In genomic region chr1:91297799-91298744, GRCm38 (mm10) we compare ENCODE assay signal across 8 mouse cellular contexts. TPM values are rescaled to one million over a fixed set of nuclear protein-coding genes. Genes with fewer than 3 reads are reported as not detected.
A peak's percentile ranks its signal among the peaks of the same experiment; 100 is the strongest.
DNase-seq lines count a peak whose midpoint lies in the region; ATAC-seq and TF ChIP-seq lines count a peak whose summit lies in the region.

Scly (plus strand) TSS chr1:91298338.

- no peak for TF ChIP-seq RAD21 in CH12.LX (IDR thresholded peaks at IDR 0.05; ENCODE audit: low read depth, low read length)

- TF ChIP-seq CTCF in CH12.LX (conservative IDR thresholded peaks at IDR 0.05 in 1 of 2, IDR thresholded peaks at IDR 0.05 in 1 of 2; ENCODE audit: low read depth in 2 of 2, low read length in 2 of 2): no peak
- TF ChIP-seq CTCF in heart, postnatal 0 days (IDR thresholded peaks at IDR 0.05; ENCODE audit: low read depth): no peak
- no peak for TF ChIP-seq CTCF in testis, adult 2 months (IDR thresholded peaks at IDR 0.05; ENCODE audit: control insufficient read depth, insufficient read depth, insufficient replicate concordance, low read depth, low read length)

- peak within 1 kb of the TSS; percentile 96 for H3K9ac ChIP-seq in CH12.LX (ENCODE audit: insufficient read depth, low read depth)
- peak within 1 kb of the TSS; percentile 78 for H3K9ac ChIP-seq in forebrain, embryonic 12.5 days
- H3K9ac ChIP-seq in heart, postnatal 0 days (replicated peaks; ENCODE audit: low read depth, low read length): peak within 1 kb of the TSS; percentile 70
- peak within 1 kb of the TSS; percentile 92 for H3K9ac ChIP-seq in liver, embryonic 16.5 days (ENCODE audit: low read depth, low read length)
- H3K9ac ChIP-seq in neural tube, embryonic 13.5 days: peak within 1 kb of the TSS; percentile 83

- peak within 1 kb of the TSS; percentile 86 for H3K27ac ChIP-seq in CH12.LX (ENCODE audit: insufficient read depth, low read depth)
- H3K27ac ChIP-seq in forebrain, embryonic 12.5 days: peak within 1 kb of the TSS; percentile 14; the same call in 1 of the 2 replicates
- peak within 1 kb of the TSS; percentile 41 for H3K27ac ChIP-seq in heart, postnatal 0 days (ENCODE audit: low read depth)
- H3K27ac ChIP-seq in liver, embryonic 16.5 days (ENCODE audit: low read length): peak within 1 kb of the TSS; percentile 52
- H3K27ac ChIP-seq in neural tube, embryonic 13.5 days (replicated peaks): no peak within 1 kb of the TSS
- peak within 1 kb of the TSS; percentile 41 for H3K27ac ChIP-seq in testis, adult 2 months (ENCODE audit: control insufficient read depth, insufficient read depth, low read depth, low read length)

- DNase-seq in CH12.LX (ENCODE audit: extremely low read depth): peak; percentile 89
- peak; percentile 95 for DNase-seq in c-Kit-positive CD71-positive TER-119-positive erythroid progenitor cells, embryonic 14.5 days (ENCODE audit: low spot score)
- peak; percentile 89 for DNase-seq in heart, postnatal 0 days (ENCODE audit: low spot score)
- peak; percentile 93 to 96 for DNase-seq in kidney, postnatal 4 days

- TF ChIP-seq EP300 in CH12.LX (IDR thresholded peaks at IDR 0.05; ENCODE audit: low read length): no peak
- TF ChIP-seq EP300 in heart, postnatal 0 days (IDR thresholded peaks at IDR 0.05; ENCODE audit: low read depth): no peak

- H3K27me3 ChIP-seq in CH12.LX (replicated peaks): no peaks in the 10 kb centered on the region
- no peaks in the 10 kb centered on the region for H3K27me3 ChIP-seq in forebrain, embryonic 12.5 days
- H3K27me3 ChIP-seq in heart, postnatal 0 days (ENCODE audit: control insufficient read depth, insufficient read depth, low read length): no peaks in the 10 kb centered on the region
- no peaks in the 10 kb centered on the region for H3K27me3 ChIP-seq in liver, embryonic 16.5 days (ENCODE audit: control insufficient read depth, insufficient read depth, low read depth, low read length)
- no peaks in the 10 kb centered on the region for H3K27me3 ChIP-seq in neural tube, embryonic 13.5 days
- no peaks in the 10 kb centered on the region for H3K27me3 ChIP-seq in testis, adult 2 months (ENCODE audit: control insufficient read depth, insufficient read depth, low read length)

- H3K4me2 ChIP-seq in CH12.LX (ENCODE audit: insufficient read depth, low read depth, poor library complexity, severe bottlenecking): peak within 1 kb of the TSS; percentile 94
- peak within 1 kb of the TSS; percentile 76 for H3K4me2 ChIP-seq in forebrain, embryonic 12.5 days
- peak within 1 kb of the TSS; percentile 91 for H3K4me2 ChIP-seq in heart, postnatal 0 days (ENCODE audit: low read depth, low read length)
- H3K4me2 ChIP-seq in liver, embryonic 16.5 days (ENCODE audit: low read depth, low read length): peak within 1 kb of the TSS; percentile 92
- peak within 1 kb of the TSS; percentile 70 for H3K4me2 ChIP-seq in neural tube, embryonic 13.5 days

- under 1% methylated on average over 63 of the region's 65 CpGs for WGBS in forebrain, embryonic 12.5 days
- WGBS in heart, postnatal 0 days: under 1% methylated on average over 64 of the region's 65 CpGs
- WGBS in liver, embryonic 16.5 days (ENCODE audit: insufficient replicate concordance): under 1% methylated on average over 63 of the region's 65 CpGs
- under 1% methylated on average over 59 of the region's 65 CpGs for WGBS in neural tube, embryonic 13.5 days

- peaks cover 17 to 47% of the 10 kb centered on the region in 2 experiments for H3K36me3 ChIP-seq in CH12.LX (replicated peaks in 1 of 2; ENCODE audit: control insufficient read depth in 1 of 2, insufficient read depth in 1 of 2, low read length in 1 of 2)
- 0 out of 2 replicates have a peak, but pooled peaks cover under 1% of the 10 kb centered on the region for H3K36me3 ChIP-seq in forebrain, embryonic 12.5 days (replicated peaks)
- H3K36me3 ChIP-seq in heart, postnatal 0 days (replicated peaks; ENCODE audit: control insufficient read depth, insufficient read depth, low read length): peaks cover 12% of the 10 kb centered on the region
- no peaks in the 10 kb centered on the region; the same call in 1 of the 2 replicates for H3K36me3 ChIP-seq in liver, embryonic 16.5 days (ENCODE audit: control insufficient read depth, insufficient read depth)
- peaks cover under 1% of the 10 kb centered on the region; the same call in 1 of the 2 replicates for H3K36me3 ChIP-seq in neural tube, embryonic 13.5 days
- no peaks in the 10 kb centered on the region for H3K36me3 ChIP-seq in testis, adult 2 months (ENCODE audit: control insufficient read depth, insufficient read depth, low read length)

- peak; percentile 83 for TF ChIP-seq POLR2A in CH12.LX (IDR thresholded peaks at IDR 0.05; ENCODE audit: low read depth, low read length)
- TF ChIP-seq POLR2A in testis, adult 2 months (IDR thresholded peaks at IDR 0.05; ENCODE audit: control insufficient read depth, low read depth, low read length): peak; percentile 31

- H3K4me1 ChIP-seq in CH12.LX (ENCODE audit: control insufficient read depth in 1 of 2, insufficient read depth in 2 of 2): peaks cover 5 to 38% of the 10 kb centered on the region in 2 experiments
- H3K4me1 ChIP-seq in forebrain, embryonic 12.5 days: peaks cover 7% of the 10 kb centered on the region
- peaks cover 8% of the 10 kb centered on the region for H3K4me1 ChIP-seq in heart, postnatal 0 days (ENCODE audit: control insufficient read depth, insufficient read depth)
- peaks cover 28% of the 10 kb centered on the region for H3K4me1 ChIP-seq in liver, embryonic 16.5 days (ENCODE audit: control insufficient read depth, low read depth, low read length)
- peaks cover 18% of the 10 kb centered on the region for H3K4me1 ChIP-seq in neural tube, embryonic 13.5 days (replicated peaks)
- H3K4me1 ChIP-seq in testis, adult 2 months (ENCODE audit: control insufficient read depth, insufficient read depth, low read length): peaks cover 9% of the 10 kb centered on the region

- H3K9me3 ChIP-seq in CH12.LX (replicated peaks; ENCODE audit: low read length): no peaks in the 10 kb centered on the region
- H3K9me3 ChIP-seq in forebrain, embryonic 12.5 days: no peaks in the 10 kb centered on the region
- no peaks in the 10 kb centered on the region for H3K9me3 ChIP-seq in heart, postnatal 0 days (replicated peaks; ENCODE audit: control insufficient read depth, low read length)
- H3K9me3 ChIP-seq in liver, embryonic 16.5 days (replicated peaks; ENCODE audit: control insufficient read depth, low read length): no peaks in the 10 kb centered on the region
- H3K9me3 ChIP-seq in neural tube, embryonic 13.5 days: no peaks in the 10 kb centered on the region

- dilution Hi-C loops in CH12.LX (cut with MboI; ENCODE audit: extremely low pct_ligation_motif_present, extremely low pct_unique_long_range_greater_than_20kb, low sequenced_read_pairs): no loop called here

- ATAC-seq in forebrain, embryonic 12.5 days (ENCODE audit: low FRiP score): peak; percentile 99
- ATAC-seq in heart, postnatal 0 days (ENCODE audit: insufficient read depth, low read depth): peak; percentile 99
- ATAC-seq in liver, embryonic 16.5 days (ENCODE audit: low read depth): peak; percentile 100
- peak; percentile 98 for ATAC-seq in neural tube, embryonic 13.5 days (ENCODE audit: low read depth)

- H3K4me3 ChIP-seq in CH12.LX (replicated peaks in 1 of 3; ENCODE audit: low read depth in 2 of 3, low read length in 2 of 3, poor library complexity in 1 of 3): peak within 1 kb of the TSS; percentile 66 to 97 (median 77)
- H3K4me3 ChIP-seq in forebrain, embryonic 12.5 days (replicated peaks): peak within 1 kb of the TSS; percentile 84
- H3K4me3 ChIP-seq in heart, postnatal 0 days (ENCODE audit: low read depth, low read length): peak within 1 kb of the TSS; percentile 90
- peak within 1 kb of the TSS; percentile 92 for H3K4me3 ChIP-seq in liver, embryonic 16.5 days (ENCODE audit: low read depth, low read length)
- peak within 1 kb of the TSS; percentile 62 for H3K4me3 ChIP-seq in neural tube, embryonic 13.5 days
- H3K4me3 ChIP-seq in testis, adult 2 months (ENCODE audit: control insufficient read depth, low read depth, low read length): peak within 1 kb of the TSS; percentile 98

- in situ Hi-C loops in CH12.LX (cut with MboI; ENCODE audit: low pct_ligation_motif_present, low pct_unique_long_range_greater_than_20kb, low sequenced_read_pairs): no loop called here

- H3K79me2 ChIP-seq in CH12.LX (replicated peaks; ENCODE audit: control insufficient read depth, extremely low read depth, insufficient read depth, poor library complexity, severe bottlenecking): peaks cover 5% of the 10 kb centered on the region; the same call in 1 of the 2 replicates

TF ChIP-seq in CH12.LX, 34 proteins besides CTCF, POLR2A, EP300 and RAD21 (continues in another document):
- peak; percentile 81; the same call in 1 of the 2 replicates for TF ChIP-seq MXI1 (IDR thresholded peaks at IDR 0.05; ENCODE audit: low read depth, low read length)
- peak; percentile 68; the same call in 1 of the 2 replicates for TF ChIP-seq CHD2 (IDR thresholded peaks at IDR 0.05; ENCODE audit: low read length)
- no peak; the same call in 1 of the 2 replicates for TF ChIP-seq BHLHE40 (IDR thresholded peaks at IDR 0.05; ENCODE audit: low read depth, low read length)
- no peak for TF ChIP-seq ZNF384 (IDR thresholded peaks at IDR 0.05; ENCODE audit: low read depth, low read length)
- TF ChIP-seq IRF4 (IDR thresholded peaks at IDR 0.05; ENCODE audit: low read depth, low read length): no peak; the same call in none of the 2 replicates
- TF ChIP-seq HCFC1 (IDR thresholded peaks at IDR 0.05; ENCODE audit: low read depth, low read length): no peak; the same call in 1 of the 2 replicates
- TF ChIP-seq ZMIZ1 (IDR thresholded peaks at IDR 0.05; ENCODE audit: low read depth, low read length): peak; percentile 93
- TF ChIP-seq PAX5 (IDR thresholded peaks at IDR 0.05; ENCODE audit: low read length): no peak
- peak; percentile 77 for TF ChIP-seq SIN3A (IDR thresholded peaks at IDR 0.05; ENCODE audit: low read length)
- no peak for TF ChIP-seq E2F4 (IDR thresholded peaks at IDR 0.05; ENCODE audit: insufficient replicate concordance, low read depth, low read length)
- TF ChIP-seq ELF1 (IDR thresholded peaks at IDR 0.05; ENCODE audit: low read depth, low read length): peak; percentile 55
- TF ChIP-seq JUND (conservative IDR thresholded peaks at IDR 0.05; ENCODE audit: low read depth, low read length): no peak

RNA-seq across cellular contexts. Expression of gene Scly, which starts in this region (rescaled TPM):
- total RNA-seq in CH12.LX (2012; rRNA removed) (25.6 and 31.9 TPM in 2 replicates), CH12.LX (2014; rRNA removed) (15.8 and 21.3 TPM in 2 replicates)
- 66.6 and 71.2 TPM in 2 replicates for polyA plus RNA-seq in CH12.LX (2012; ENCODE audit: insufficient read length, low read depth)
- 11.1 and 12.0 TPM in 2 replicates for polyA plus RNA-seq in forebrain, embryonic 12.5 days (2016; fragmentation: Nextera tagmentation; extraction: Ambion mirVana)
- total RNA-seq in heart, postnatal 0 days (2014; rRNA removed; ENCODE audit: low replicate concordance): 14.0 and 18.5 TPM in 2 replicates
- polyA plus RNA-seq in heart, postnatal 0 days (2015; fragmentation: Nextera tagmentation; extraction: Ambion mirVana): 9.6 and 10.0 TPM in 2 replicates
- polyA plus RNA-seq in liver, embryonic 16.5 days (2015; fragmentation: Nextera tagmentation; extraction: Ambion mirVana): 29.6 and 33.4 TPM in 2 replicates
- polyA plus RNA-seq in neural tube, embryonic 13.5 days (2015; fragmentation: Nextera tagmentation; extraction: Ambion mirVana): 11.8 and 12.8 TPM in 2 replicates
- polyA plus RNA-seq in testis, adult 2 months (2012; rRNA removed): 13.3 and 18.0 TPM in 2 replicates
